ENCODE assay signal across 28 mouse cellular contexts in genomic region chr2:72600723-72601122, GRCm38 (mm10).
DNase-seq lines count a peak whose midpoint lies in the region; ATAC-seq and TF ChIP-seq lines count a peak whose summit lies in the region.
"Had no signal": no experiment of that assay in that cellular context is flagged by ENCODE, and none has a peak within 500 bp of the region (broad histone marks: within the 10 kb centered on the region; RNA-seq: fewer than 3 reads in every experiment).

No protein-coding gene starts in this region.

- DNase-seq in forebrain, embryonic 14.5 days (ENCODE audit: low spot score), result peak; percentile 46
- no peak for DNase-seq in forebrain, embryonic 11.5 days (ENCODE audit: low spot score)
- peak; percentile 26 for DNase-seq in heart, adult 8-10 months (ENCODE audit: low spot score)
- DNase-seq in Muller cell, postnatal 12 days (ENCODE audit: inconsistent ontology term), result peak; percentile 80
- peak; percentile 30 for DNase-seq in gastrocnemius, postnatal 14 days
- DNase-seq in thymus, adult 2 months, result no peak
- no peak for DNase-seq in midbrain, embryonic 10.5 days (ENCODE audit: low spot score)
- DNase-seq: adrenal gland, adult 2 months; cerebellum, adult 11-12 months; cerebellum, postnatal 10 days; heart, postnatal 36 days; kidney, adult 8-10 months; kidney, postnatal 14 days; left cerebral cortex, postnatal 4 days; liver; lung, postnatal 4 days; retina, postnatal 1 day; right cerebral cortex, postnatal 25 days; thymus, postnatal 36 days had no signal

- no peak; the same call in 1 of the 2 replicates for ATAC-seq in forebrain, embryonic 14.5 days
- ATAC-seq in forebrain, embryonic 11.5 days (replicated peaks; ENCODE audit: low FRiP score), result no peak
- ATAC-seq in heart, embryonic 12.5 days (ENCODE audit: insufficient number of reproducible peaks, low FRiP score), result no peak
- ATAC-seq: CD4-positive, CD25-positive, alpha-beta regulatory T cell, adult 4 months; midbrain, embryonic 16.5 days; Patski had no signal

- no peaks in the 10 kb centered on the region for H3K9me3 ChIP-seq in forebrain, embryonic 14.5 days (replicated peaks; ENCODE audit: control insufficient read depth, low read length)
- no peaks in the 10 kb centered on the region for H3K9me3 ChIP-seq in forebrain, embryonic 11.5 days (ENCODE audit: control insufficient read depth, low read length)
- H3K9me3 ChIP-seq in heart, embryonic 12.5 days (replicated peaks), result no peaks in the 10 kb centered on the region
- no peaks in the 10 kb centered on the region for H3K9me3 ChIP-seq in midbrain, embryonic 10.5 days (replicated peaks)
- H3K9me3 ChIP-seq: heart, embryonic 13.5 days; hindbrain, embryonic 15.5 days; liver, embryonic 15.5 days; neural tube, embryonic 13.5 days had no signal

- H3K27ac ChIP-seq in forebrain, embryonic 14.5 days (ENCODE audit: low read depth, low read length), result no peak overlapping the region
- H3K27ac ChIP-seq in forebrain, embryonic 11.5 days (ENCODE audit: low read depth, low read length), result no peak overlapping the region
- H3K27ac ChIP-seq in heart, embryonic 12.5 days (ENCODE audit: poor library complexity, severe bottlenecking), result no peak overlapping the region
- H3K27ac ChIP-seq in thymus, adult 2 months (ENCODE audit: control insufficient read depth, insufficient read depth, low read length), result no peak overlapping the region
- no peak overlapping the region for H3K27ac ChIP-seq in midbrain, embryonic 10.5 days (replicated peaks)
- H3K27ac ChIP-seq: heart, embryonic 13.5 days; hindbrain, embryonic 15.5 days; liver, embryonic 15.5 days; neural tube, embryonic 13.5 days had no signal

- no peaks in the 10 kb centered on the region for H3K27me3 ChIP-seq in forebrain, embryonic 14.5 days (replicated peaks; ENCODE audit: control insufficient read depth, insufficient read depth, low read length)
- no peaks in the 10 kb centered on the region for H3K27me3 ChIP-seq in forebrain, embryonic 11.5 days (ENCODE audit: control insufficient read depth, insufficient read depth, low read length)
- no peaks in the 10 kb centered on the region for H3K27me3 ChIP-seq in heart, embryonic 12.5 days (replicated peaks)
- H3K27me3 ChIP-seq in thymus, adult 2 months (ENCODE audit: control insufficient read depth, insufficient read depth, low read length), result no peaks in the 10 kb centered on the region
- H3K27me3 ChIP-seq in midbrain, embryonic 10.5 days (ENCODE audit: low read depth, poor library complexity, severe bottlenecking), result peaks cover 34% of the 10 kb centered on the region; the same call in 1 of the 2 replicates
- H3K27me3 ChIP-seq: heart, embryonic 13.5 days; liver, embryonic 15.5 days; neural tube, embryonic 13.5 days had no signal

- intact Hi-C loops in gastrocnemius, postnatal 14 days (cut with DNase I; ENCODE audit: low total_unique reads), result no loop called here

- no peak overlapping the region for H3K9ac ChIP-seq in forebrain, embryonic 14.5 days (ENCODE audit: low read length)
- no peak overlapping the region for H3K9ac ChIP-seq in forebrain, embryonic 11.5 days (ENCODE audit: low read length)
- H3K9ac ChIP-seq in heart, embryonic 12.5 days, result no peak overlapping the region
- H3K9ac ChIP-seq: heart, embryonic 13.5 days; hindbrain, embryonic 15.5 days; liver, embryonic 15.5 days; neural tube, embryonic 13.5 days had no signal

- H3K4me1 ChIP-seq in forebrain, embryonic 14.5 days (ENCODE audit: control insufficient read depth, insufficient read depth, low read length), result peaks cover 15% of the 10 kb centered on the region; the same call in 1 of the 2 replicates
- no peaks in the 10 kb centered on the region for H3K4me1 ChIP-seq in forebrain, embryonic 11.5 days (replicated peaks; ENCODE audit: control insufficient read depth, insufficient read depth, low read length)
- peaks cover 5% of the 10 kb centered on the region; the same call in 1 of the 2 replicates for H3K4me1 ChIP-seq in heart, embryonic 12.5 days (replicated peaks)
- no peaks in the 10 kb centered on the region for H3K4me1 ChIP-seq in thymus, adult 2 months (replicated peaks; ENCODE audit: control insufficient read depth, insufficient read depth, low read length)
- peaks cover 31% of the 10 kb centered on the region for H3K4me1 ChIP-seq in midbrain, embryonic 10.5 days
- H3K4me1 ChIP-seq: liver, embryonic 15.5 days had no signal

- TF ChIP-seq POLR2A in thymus, adult 2 months (IDR thresholded peaks at IDR 0.05; ENCODE audit: control insufficient read depth, extremely low read depth, insufficient read depth, low read length, poor library complexity), result no peak

- TF ChIP-seq CTCF in thymus, adult 2 months (IDR thresholded peaks at IDR 0.05; ENCODE audit: borderline replicate concordance, control insufficient read depth, extremely low read depth, insufficient read depth, low read length, poor library complexity), result no peak

- no peak overlapping the region for H3K4me2 ChIP-seq in forebrain, embryonic 14.5 days (ENCODE audit: low read length)
- H3K4me2 ChIP-seq in forebrain, embryonic 11.5 days (ENCODE audit: low read depth, low read length, severe bottlenecking), result no peak overlapping the region
- no peak overlapping the region for H3K4me2 ChIP-seq in heart, embryonic 12.5 days
- H3K4me2 ChIP-seq: heart, embryonic 13.5 days; hindbrain, embryonic 15.5 days; liver, embryonic 15.5 days; neural tube, embryonic 13.5 days had no signal

- no peak overlapping the region for H3K4me3 ChIP-seq in forebrain, embryonic 14.5 days (ENCODE audit: low read depth, low read length)
- no peak overlapping the region for H3K4me3 ChIP-seq in forebrain, embryonic 11.5 days (ENCODE audit: low read depth, low read length)
- H3K4me3 ChIP-seq in heart, embryonic 12.5 days, result no peak overlapping the region
- H3K4me3 ChIP-seq in thymus, adult 2 months (ENCODE audit: control insufficient read depth, insufficient read depth, low read length), result no peak overlapping the region
- no peak overlapping the region for H3K4me3 ChIP-seq in midbrain, embryonic 10.5 days
- H3K4me3 ChIP-seq: heart, embryonic 13.5 days; hindbrain, embryonic 15.5 days; liver, embryonic 15.5 days; myocyte; neural tube, embryonic 13.5 days had no signal

- no peaks in the 10 kb centered on the region for H3K36me3 ChIP-seq in forebrain, embryonic 14.5 days (ENCODE audit: control insufficient read depth, insufficient read depth, low read length)
- H3K36me3 ChIP-seq in forebrain, embryonic 11.5 days (ENCODE audit: control insufficient read depth, insufficient read depth, low read length), result no peaks in the 10 kb centered on the region
- no peaks in the 10 kb centered on the region for H3K36me3 ChIP-seq in heart, embryonic 12.5 days
- H3K36me3 ChIP-seq in thymus, adult 2 months (ENCODE audit: control insufficient read depth, insufficient read depth, low read length), result no peaks in the 10 kb centered on the region
- H3K36me3 ChIP-seq in midbrain, embryonic 10.5 days, result no peaks in the 10 kb centered on the region
- H3K36me3 ChIP-seq: heart, embryonic 13.5 days; hindbrain, embryonic 15.5 days; liver, embryonic 15.5 days; neural tube, embryonic 13.5 days had no signal

Comparison
In these comparisons a context has a peak if more than half of its experiments do, and no peak if none do; other contexts are left out.
1. DNase-seq: peak in forebrain, embryonic 14.5 days (single experiment), heart, adult 8-10 months (single experiment), Muller cell, postnatal 12 days (single experiment) and gastrocnemius, postnatal 14 days (single experiment); none in forebrain, embryonic 11.5 days (single experiment), thymus, adult 2 months (single experiment) and midbrain, embryonic 10.5 days (single experiment).